Mouse (Mus musculus) myocyte (in vitro differentiated cells): Measurements from ENCODE around the gene Ruvbl1.

Experiments used
- E2F4 ChIP-seq: IDR thresholded peaks from one replicate; pipeline ENCODE4 v1.6.1; 2011; ENCODE audit warnings: mild to moderate bottlenecking, control low read depth, moderate library complexity; ENCODE audit not compliant: insufficient read depth
- MAX ChIP-seq: IDR thresholded peaks from one replicate; pipeline ENCODE4 v1.6.1; 2011; ENCODE audit warnings: low read depth, mild to moderate bottlenecking, control low read depth
- POLR2A ChIP-seq: IDR thresholded peaks from one replicate; pipeline ENCODE4 v1.6.1; 2011; ENCODE audit warnings: low read depth, mild to moderate bottlenecking, control low read depth, moderate library complexity; ENCODE audit not compliant: insufficient read length
- POLR2AphosphoS2 ChIP-seq: IDR thresholded peaks from one replicate; pipeline ENCODE4 v1.6.1; 2011; ENCODE audit warnings: low read depth, control low read depth; ENCODE audit not compliant: insufficient read length
- REST ChIP-seq: IDR thresholded peaks from one replicate; pipeline ENCODE4 v1.6.1; 2011; ENCODE audit warnings: mild to moderate bottlenecking, control low read depth, moderate library complexity; ENCODE audit not compliant: insufficient read depth, insufficient read length

GRCm38 (mm10) chr6:88515971-88516370, 50.8 kb downstream of the Ruvbl1 start:
- TF ChIP-seq E2F4: no peak
- no peak for TF ChIP-seq REST
- no peak for TF ChIP-seq POLR2A
- TF ChIP-seq MAX: no peak
- TF ChIP-seq POLR2AphosphoS2: no peak
